Mouse (Mus musculus) lung, adult 2 months (tissue): ENCODE results near the gene Cda.

Experiments used
- CTCF ChIP-seq: fragments of 200-500 bp; IDR thresholded peaks from 2 replicates; pipeline ENCODE4 v1.5.1; 2011; ENCODE audit warnings: mild to moderate bottlenecking, low read length, control low read depth; ENCODE audit not compliant: insufficient read depth
- POLR2A ChIP-seq: fragments of 200-500 bp; IDR thresholded peaks from 2 replicates; pipeline ENCODE4 v1.6.1; 2011; ENCODE audit warnings: low read depth, mild to moderate bottlenecking, control low read depth, low read length, borderline replicate concordance; ENCODE audit errors: extremely low read depth

DNA sequence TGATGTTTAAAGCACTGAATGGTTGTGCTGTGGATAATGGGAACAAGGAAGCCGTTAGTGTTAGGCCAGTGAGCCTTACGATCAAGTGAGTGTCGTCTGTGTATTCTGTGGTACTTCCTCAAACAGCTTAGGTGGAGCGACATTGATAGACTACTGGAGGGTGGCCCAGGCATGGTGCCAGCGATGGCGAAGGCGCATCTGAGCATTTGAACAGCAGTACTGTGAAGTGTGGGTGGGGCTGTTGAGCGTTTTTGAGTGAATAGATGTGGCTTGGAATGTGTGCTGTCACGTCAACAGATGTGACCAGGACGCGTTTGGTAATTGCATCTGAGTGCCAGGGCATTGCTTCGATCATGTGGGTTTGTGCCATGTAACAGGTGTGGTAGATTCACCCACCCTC lies 60.1 kb downstream of the Cda start:
- TF ChIP-seq CTCF (no peak), POLR2A (no peak)
